Mouse (Mus musculus) megakaryocyte, embryonic 14.5 days (primary cell): Measurements from ENCODE around the gene Slc17a4.

ENCODE experiments used
- FLI1 ChIP-seq: IDR thresholded peaks from 2 replicates; pipeline ENCODE4 v1.6.1; 2012; ENCODE audit warnings: low read length, inconsistent platforms, mixed read lengths
- GATA1 ChIP-seq: IDR thresholded peaks from 3 replicates; pipeline ENCODE4 v1.6.1; 2012; ENCODE audit warnings: mixed read lengths, low read length, inconsistent platforms, borderline replicate concordance

- TF ChIP-seq GATA1 (no peak), FLI1 (no peak)
These were observed 4.7 kb downstream of the Slc17a4 start for GRCm38 (mm10) chr13:23910121-23910520.
